Mouse (Mus musculus): ENCODE measurements around the gene Agps. TPM values are rescaled to one million over a fixed set of nuclear protein-coding genes. Genes with fewer than 3 reads are reported as not detected.
A peak's percentile ranks its signal among the peaks of the same experiment; 100 is the strongest.

The Agps gene
- 30.0 and 32.0 TPM in 2 replicates for polyA plus RNA-seq (2014; fragmentation: Nextera tagmentation; extraction: Ambion mirVana)

- Histone ChIP-seq H3K9ac (ENCODE audit: low read length) (peak within 1 kb of the TSS; percentile 94), H3K4me2 (ENCODE audit: low read length) (peak within 1 kb of the TSS; percentile 64), H3K4me3 (ENCODE audit: control insufficient read depth in 1 of 2, insufficient read depth in 1 of 2, low read depth in 1 of 2, low read length in 2 of 2) (peak within 1 kb of the TSS; percentile 85 to 95), H3K27ac (replicated peaks in 1 of 2; ENCODE audit: control insufficient read depth in 1 of 2, insufficient read depth in 1 of 2, low read depth in 2 of 2, low read length in 2 of 2) (peak within 1 kb of the TSS; percentile 20 to 83), H3K9me3 (ENCODE audit: control insufficient read depth, low read length) (no peaks in the 10 kb centered on the region), H3K36me3 (ENCODE audit: control insufficient read depth, insufficient read depth, low read length) (no peaks in the 10 kb centered on the region), H3K4me1 (ENCODE audit: control insufficient read depth in 2 of 2, insufficient read depth in 2 of 2, low read length in 2 of 2) (peaks cover 3 to 20% of the 10 kb centered on the region in 2 experiments), H3K27me3 (ENCODE audit: control insufficient read depth, insufficient read depth, low read length) (no peaks in the 10 kb centered on the region)
- WGBS, result under 1% methylated on average over 83 of the region's 86 CpGs
- peak; percentile 90 for ATAC-seq (ENCODE audit: insufficient number of reproducible peaks, insufficient read depth, low FRiP score, low read depth)
Measured at GRCm38 (mm10) chr2:75831881-75832633, at the start of gene Agps. Agps (plus strand) TSS chr2:75832177.

GRCm38 (mm10) chr2:75786075-75786474, 45.9 kb upstream of the Agps start:
- 18% methylated on average over 6 of the region's 6 CpGs for WGBS
- no peak overlapping the region for H3K9ac ChIP-seq (ENCODE audit: low read length)
- no peak overlapping the region for H3K4me2 ChIP-seq (ENCODE audit: low read length)
- H3K4me3 ChIP-seq (ENCODE audit: control insufficient read depth in 1 of 2, insufficient read depth in 1 of 2, low read depth in 1 of 2, low read length in 2 of 2), result no peak overlapping the region
- no peaks in the 10 kb centered on the region; a peak in 1 of 4 replicates for H3K4me1 ChIP-seq (ENCODE audit: control insufficient read depth in 2 of 2, insufficient read depth in 2 of 2, low read length in 2 of 2)
- H3K27me3 ChIP-seq (ENCODE audit: control insufficient read depth, insufficient read depth, low read length), result no peaks in the 10 kb centered on the region
- no peaks in the 10 kb centered on the region for H3K36me3 ChIP-seq (ENCODE audit: control insufficient read depth, insufficient read depth, low read length)
- no peak overlapping the region for H3K27ac ChIP-seq (replicated peaks in 1 of 2; ENCODE audit: control insufficient read depth in 1 of 2, insufficient read depth in 1 of 2, low read depth in 2 of 2, low read length in 2 of 2)
- H3K9me3 ChIP-seq (ENCODE audit: control insufficient read depth, low read length), result no peaks in the 10 kb centered on the region
- no peak for ATAC-seq (ENCODE audit: insufficient number of reproducible peaks, insufficient read depth, low FRiP score, low read depth)

- ATAC-seq (ENCODE audit: insufficient number of reproducible peaks, insufficient read depth, low FRiP score, low read depth), result no peak
- no peaks in the 10 kb centered on the region for H3K36me3 ChIP-seq (ENCODE audit: control insufficient read depth, insufficient read depth, low read length)
- H3K27ac ChIP-seq (replicated peaks in 1 of 2; ENCODE audit: control insufficient read depth in 1 of 2, insufficient read depth in 1 of 2, low read depth in 2 of 2, low read length in 2 of 2), result no peak overlapping the region
- 56% methylated on average over 3 of the region's 3 CpGs for WGBS
- no peaks in the 10 kb centered on the region for H3K9me3 ChIP-seq (ENCODE audit: control insufficient read depth, low read length)
- H3K27me3 ChIP-seq (ENCODE audit: control insufficient read depth, insufficient read depth, low read length), result no peaks in the 10 kb centered on the region
- H3K4me3 ChIP-seq (ENCODE audit: control insufficient read depth in 1 of 2, insufficient read depth in 1 of 2, low read depth in 1 of 2, low read length in 2 of 2), result no peak overlapping the region
- no peak overlapping the region for H3K9ac ChIP-seq (ENCODE audit: low read length)
- no peaks in the 10 kb centered on the region; a peak in 1 of 4 replicates for H3K4me1 ChIP-seq (ENCODE audit: control insufficient read depth in 2 of 2, insufficient read depth in 2 of 2, low read length in 2 of 2)
- no peak overlapping the region for H3K4me2 ChIP-seq (ENCODE audit: low read length)
Measured at GRCm38 (mm10) chr2:75788511-75788910, 43.5 kb upstream of the Agps start.

- no peaks in the 10 kb centered on the region for H3K9me3 ChIP-seq (ENCODE audit: control insufficient read depth, low read length)
- H3K9ac ChIP-seq (ENCODE audit: low read length), result no peak overlapping the region
- H3K27ac ChIP-seq (replicated peaks in 1 of 2; ENCODE audit: control insufficient read depth in 1 of 2, insufficient read depth in 1 of 2, low read depth in 2 of 2, low read length in 2 of 2), result no peak overlapping the region
- H3K4me1 ChIP-seq (ENCODE audit: control insufficient read depth in 2 of 2, insufficient read depth in 2 of 2, low read length in 2 of 2), result no peaks in the 10 kb centered on the region; a peak in 1 of 4 replicates
- H3K36me3 ChIP-seq (ENCODE audit: control insufficient read depth, insufficient read depth, low read length), result no peaks in the 10 kb centered on the region
- no peak overlapping the region for H3K4me3 ChIP-seq (ENCODE audit: control insufficient read depth in 1 of 2, insufficient read depth in 1 of 2, low read depth in 1 of 2, low read length in 2 of 2)
- no peak overlapping the region for H3K4me2 ChIP-seq (ENCODE audit: low read length)
- no peak for ATAC-seq (ENCODE audit: insufficient number of reproducible peaks, insufficient read depth, low FRiP score, low read depth)
- no peaks in the 10 kb centered on the region for H3K27me3 ChIP-seq (ENCODE audit: control insufficient read depth, insufficient read depth, low read length)
- WGBS, result 55% methylated on average over 14 of the region's 14 CpGs
Measured at GRCm38 (mm10) chr2:75789959-75790523, 41.9 kb upstream of the Agps start.

GRCm38 (mm10) chr2:75791561-75792308, 40.2 kb upstream of the Agps start:
- Histone ChIP-seq H3K27me3 (ENCODE audit: control insufficient read depth, insufficient read depth, low read length) (no peaks in the 10 kb centered on the region), H3K9ac (ENCODE audit: low read length) (no peak overlapping the region), H3K9me3 (ENCODE audit: control insufficient read depth, low read length) (no peaks in the 10 kb centered on the region), H3K4me2 (ENCODE audit: low read length) (peak overlapping the region; percentile 40; the same call in 1 of the 2 replicates), H3K27ac (replicated peaks in 1 of 2; ENCODE audit: control insufficient read depth in 1 of 2, insufficient read depth in 1 of 2, low read depth in 2 of 2, low read length in 2 of 2) (no peak overlapping the region), H3K4me1 (ENCODE audit: control insufficient read depth in 2 of 2, insufficient read depth in 2 of 2, low read length in 2 of 2) (no peaks in the 10 kb centered on the region; a peak in 1 of 4 replicates), H3K4me3 (ENCODE audit: control insufficient read depth in 1 of 2, insufficient read depth in 1 of 2, low read depth in 1 of 2, low read length in 2 of 2) (no peak overlapping the region), H3K36me3 (ENCODE audit: control insufficient read depth, insufficient read depth, low read length) (no peaks in the 10 kb centered on the region)
- WGBS, result 68% methylated on average over 18 of the region's 18 CpGs
- no peak for ATAC-seq (ENCODE audit: insufficient number of reproducible peaks, insufficient read depth, low FRiP score, low read depth)

GRCm38 (mm10) chr2:75792377-75793203, 39.4 kb upstream of the Agps start:
- ATAC-seq (ENCODE audit: insufficient number of reproducible peaks, insufficient read depth, low FRiP score, low read depth), result no peak

GRCm38 (mm10) chr2:75796181-75796580, 35.8 kb upstream of the Agps start:
- whole genome bisulfite sequencing, result 61% methylated on average over 2 of the region's 2 CpGs
- H3K4me2 ChIP-seq (ENCODE audit: low read length), result no peak overlapping the region
- ATAC-seq (ENCODE audit: insufficient number of reproducible peaks, insufficient read depth, low FRiP score, low read depth), result no peak

More at GRCm38 (mm10) chr2:75792377-75793203, 39.4 kb upstream of the Agps start:
- Histone ChIP-seq H3K9ac (ENCODE audit: low read length) (no peak overlapping the region), H3K4me1 (ENCODE audit: control insufficient read depth in 2 of 2, insufficient read depth in 2 of 2, low read length in 2 of 2) (no peaks in the 10 kb centered on the region; a peak in 1 of 4 replicates), H3K27ac (replicated peaks in 1 of 2; ENCODE audit: control insufficient read depth in 1 of 2, insufficient read depth in 1 of 2, low read depth in 2 of 2, low read length in 2 of 2) (no peak overlapping the region), H3K9me3 (ENCODE audit: control insufficient read depth, low read length) (no peaks in the 10 kb centered on the region), H3K4me2 (ENCODE audit: low read length) (no peak overlapping the region), H3K4me3 (ENCODE audit: control insufficient read depth in 1 of 2, insufficient read depth in 1 of 2, low read depth in 1 of 2, low read length in 2 of 2) (no peak overlapping the region), H3K36me3 (ENCODE audit: control insufficient read depth, insufficient read depth, low read length) (no peaks in the 10 kb centered on the region), H3K27me3 (ENCODE audit: control insufficient read depth, insufficient read depth, low read length) (no peaks in the 10 kb centered on the region)
- WGBS, result 51% methylated on average over 12 of the region's 12 CpGs

More at GRCm38 (mm10) chr2:75796181-75796580, 35.8 kb upstream of the Agps start:
- Histone ChIP-seq H3K27ac (replicated peaks in 1 of 2; ENCODE audit: control insufficient read depth in 1 of 2, insufficient read depth in 1 of 2, low read depth in 2 of 2, low read length in 2 of 2) (no peak overlapping the region), H3K36me3 (ENCODE audit: control insufficient read depth, insufficient read depth, low read length) (no peaks in the 10 kb centered on the region), H3K27me3 (ENCODE audit: control insufficient read depth, insufficient read depth, low read length) (no peaks in the 10 kb centered on the region), H3K4me1 (ENCODE audit: control insufficient read depth in 2 of 2, insufficient read depth in 2 of 2, low read length in 2 of 2) (no peaks in the 10 kb centered on the region), H3K9ac (ENCODE audit: low read length) (no peak overlapping the region), H3K9me3 (ENCODE audit: control insufficient read depth, low read length) (no peaks in the 10 kb centered on the region), H3K4me3 (ENCODE audit: control insufficient read depth in 1 of 2, insufficient read depth in 1 of 2, low read depth in 1 of 2, low read length in 2 of 2) (no peak overlapping the region)

Data from heart, embryonic 14.5 days (tissue).